Mouse (Mus musculus) stomach, postnatal 0 days (tissue): ENCODE results near the gene Prmt1.

Source experiments
- CTCF ChIP-seq: IDR thresholded peaks from 2 replicates; pipeline ENCODE4 v1.5.1; 2016; ENCODE audit warnings: antibody characterized with exemption, low read depth, mild to moderate bottlenecking, moderate library complexity
- EP300 ChIP-seq: optimal IDR thresholded peaks from 2 replicates; pipeline ENCODE3; 2016; ENCODE audit warnings: antibody characterized with exemption

- TF ChIP-seq CTCF, result peak; percentile 47
- no peak for TF ChIP-seq EP300
Observed at GRCm38 (mm10) chr7:44965975-44966374, 20.4 kb downstream of the Prmt1 start.
